Mouse (Mus musculus): ENCODE measurements around the gene Psmc3. TPM values are rescaled to one million over a fixed set of nuclear protein-coding genes. Genes with fewer than 3 reads are reported as not detected.
A peak's percentile ranks its signal among the peaks of the same experiment; 100 is the strongest.

The Psmc3 gene
- polyA plus RNA-seq, 1 experiment from 2014 or later: 361 TPM

DNA sequence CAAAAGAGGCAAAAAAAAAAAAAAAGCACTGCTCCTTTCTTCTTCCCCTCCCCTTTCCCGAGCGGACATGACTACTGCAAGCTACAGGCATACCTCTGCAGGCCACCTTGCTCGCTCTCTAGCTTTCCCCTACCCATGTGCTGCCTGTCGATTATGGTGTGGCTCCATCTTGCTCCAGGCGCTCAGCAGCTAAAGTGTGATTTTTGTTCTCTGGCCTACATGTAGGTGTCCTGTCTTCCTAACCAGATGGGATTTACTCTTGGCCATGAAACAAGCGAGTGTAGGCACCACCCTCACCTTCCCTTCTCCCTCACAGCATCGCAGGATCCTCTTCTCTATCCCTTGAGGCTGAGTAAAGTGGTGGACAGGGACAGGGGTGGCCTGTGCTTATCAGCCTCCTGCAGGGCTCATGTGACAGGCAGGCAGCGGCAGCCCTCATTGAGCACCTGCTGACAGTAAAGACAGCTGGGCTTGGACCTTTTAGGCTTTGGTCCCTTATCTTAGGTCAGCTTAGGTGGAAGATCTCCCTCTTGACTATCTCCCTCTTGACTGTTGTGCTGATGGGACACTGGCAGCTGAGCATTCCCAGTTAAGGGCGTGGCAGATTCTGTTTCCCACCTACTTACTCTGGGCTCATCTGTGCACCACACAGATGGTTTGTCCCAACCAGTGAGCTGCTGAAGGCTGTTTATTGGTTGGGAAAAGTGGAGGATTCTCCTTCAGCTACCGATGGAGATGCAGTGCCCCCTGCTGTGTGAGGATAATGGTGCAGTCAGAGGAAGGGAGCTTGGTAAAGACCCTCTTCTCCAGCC, 6.9 kb downstream of the Psmc3 start:
- H3K27me3 ChIP-seq (ENCODE audit: poor library complexity, severe bottlenecking): no peaks in the 10 kb centered on the region
- H3K4me1 ChIP-seq: 0 out of 2 replicates have a peak, but pooled peaks cover 3% of the 10 kb centered on the region
- peaks cover 98% of the 10 kb centered on the region for H3K36me3 ChIP-seq (replicated peaks)
- no peak overlapping the region for H3K27ac ChIP-seq
- no peak for DNase-seq (ENCODE audit: extremely low spot score, low spot score)
- no peak overlapping the region for H3K4me3 ChIP-seq
- 77% methylated on average over 10 of the region's 10 CpGs for WGBS
- no peaks in the 10 kb centered on the region for H3K9me3 ChIP-seq

DNA sequence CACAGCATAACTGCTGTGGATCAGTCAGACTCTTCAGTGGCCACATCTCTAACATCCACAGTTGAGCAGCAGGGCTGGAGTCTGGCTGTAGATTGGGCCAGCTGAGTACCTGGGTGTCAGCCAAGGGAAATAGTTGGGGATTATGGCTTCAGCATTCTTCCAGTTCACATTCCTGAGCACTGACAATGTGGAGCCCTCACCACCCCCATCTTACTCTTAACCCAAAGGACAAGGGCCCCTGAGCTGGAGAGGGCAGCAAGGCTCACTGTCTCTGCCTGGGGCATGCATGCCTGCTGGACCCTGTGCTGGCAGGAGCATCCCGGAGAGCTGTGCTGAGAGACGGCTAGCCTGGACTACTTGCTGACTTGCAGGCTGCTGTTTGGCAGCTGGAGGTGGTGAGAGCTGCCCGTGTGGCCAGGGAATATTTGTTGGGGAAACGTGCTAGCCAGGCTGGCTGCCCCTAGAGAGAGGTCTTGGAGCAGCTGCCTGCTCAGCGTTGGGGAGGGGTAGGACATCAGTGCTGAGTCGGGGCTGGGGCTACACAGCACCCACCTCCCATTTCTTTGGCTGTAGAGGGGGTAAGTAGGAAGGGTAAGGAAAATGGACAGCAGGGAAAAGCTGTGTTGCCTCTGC, 8.2 kb downstream of the Psmc3 start:
- Histone ChIP-seq H3K36me3 (replicated peaks) (peaks cover 96% of the 10 kb centered on the region), H3K27me3 (ENCODE audit: poor library complexity, severe bottlenecking) (no peaks in the 10 kb centered on the region), H3K9me3 (no peaks in the 10 kb centered on the region), H3K4me1 (0 out of 2 replicates have a peak, but pooled peaks cover 4% of the 10 kb centered on the region), H3K27ac (no peak overlapping the region), H3K4me3 (no peak overlapping the region)
- DNase-seq (ENCODE audit: extremely low spot score, low spot score): no peak
- WGBS: 89% methylated on average over 6 of the region's 6 CpGs

DNA sequence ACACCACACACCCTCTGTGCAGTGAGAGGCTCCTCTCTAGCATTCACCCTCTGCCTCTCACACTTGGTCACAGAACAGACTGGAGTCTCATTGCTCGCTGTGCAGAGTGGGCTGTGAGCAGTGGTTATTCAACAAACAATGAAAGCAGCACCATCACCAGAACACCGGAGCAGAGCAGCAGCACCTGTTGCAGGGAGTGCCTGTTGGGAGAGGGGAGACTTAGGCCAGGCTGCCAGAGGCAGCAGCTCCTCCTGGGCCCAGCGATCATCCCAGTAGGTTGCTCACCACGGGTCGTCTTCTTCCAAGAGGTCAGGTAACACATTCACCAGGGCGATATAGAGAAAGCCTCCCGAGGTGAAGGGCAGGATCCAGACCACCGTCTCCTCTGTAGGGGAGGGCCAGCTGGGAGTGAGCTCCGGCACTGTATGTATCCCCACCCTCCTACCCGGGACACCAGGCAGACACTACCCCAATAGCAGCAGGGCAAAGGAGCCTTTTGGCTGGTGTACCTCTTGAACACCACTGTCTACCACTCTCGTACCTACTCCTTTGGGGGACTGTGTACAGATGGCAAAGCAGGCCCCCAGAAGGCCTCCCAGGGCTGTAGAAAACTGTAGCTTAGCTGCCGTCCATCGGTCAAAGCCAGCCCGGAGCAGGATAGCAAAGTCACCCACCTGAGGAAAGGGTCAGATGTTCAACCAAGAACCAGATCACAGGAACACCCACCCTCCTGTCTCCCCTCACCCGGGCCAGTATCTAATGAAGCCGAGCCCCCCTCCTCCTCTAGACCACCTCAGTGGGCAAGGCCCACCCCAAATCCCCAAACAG, 9.2 kb downstream of the Psmc3 start:
- peaks cover 91% of the 10 kb centered on the region for H3K36me3 ChIP-seq (replicated peaks)
- no peak for DNase-seq (ENCODE audit: extremely low spot score, low spot score)
- WGBS: 93% methylated on average over 16 of the region's 16 CpGs

DNA sequence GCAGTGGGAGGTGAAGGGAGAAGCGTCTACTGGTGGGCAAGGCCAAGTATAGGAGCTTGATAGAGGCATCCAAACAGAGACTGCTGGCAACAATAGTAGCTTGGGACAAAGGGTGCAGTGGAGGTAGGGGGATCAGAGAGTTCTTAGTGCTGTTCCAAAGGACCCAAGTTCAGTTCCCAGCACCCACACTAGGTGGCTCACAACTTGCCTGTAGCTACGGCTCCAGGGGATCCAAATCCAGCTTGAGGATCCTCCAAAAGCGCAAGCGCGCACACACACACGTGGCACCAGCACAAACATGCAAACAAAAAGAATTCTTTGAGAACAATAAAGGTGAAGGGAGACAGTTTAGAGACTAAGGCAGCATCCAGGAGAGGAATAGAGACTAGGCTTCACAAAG, 10.4 kb downstream of the Psmc3 start:
- Histone ChIP-seq H3K27ac (no peak overlapping the region), H3K4me3 (no peak overlapping the region), H3K27me3 (ENCODE audit: poor library complexity, severe bottlenecking) (no peaks in the 10 kb centered on the region), H3K36me3 (replicated peaks) (peaks cover 80% of the 10 kb centered on the region), H3K9me3 (no peaks in the 10 kb centered on the region), H3K4me1 (peaks cover 17% of the 10 kb centered on the region)
- DNase-seq (ENCODE audit: extremely low spot score, low spot score): no peak
- 92% methylated on average over 6 of the region's 6 CpGs for WGBS

More for the DNA sequence above, 9.2 kb downstream of the Psmc3 start:
- H3K9me3 ChIP-seq: no peaks in the 10 kb centered on the region
- H3K4me1 ChIP-seq: 0 out of 2 replicates have a peak, but pooled peaks cover 4% of the 10 kb centered on the region
- no peak overlapping the region for H3K4me3 ChIP-seq
- no peaks in the 10 kb centered on the region for H3K27me3 ChIP-seq (ENCODE audit: poor library complexity, severe bottlenecking)
- H3K27ac ChIP-seq: no peak overlapping the region

DNA sequence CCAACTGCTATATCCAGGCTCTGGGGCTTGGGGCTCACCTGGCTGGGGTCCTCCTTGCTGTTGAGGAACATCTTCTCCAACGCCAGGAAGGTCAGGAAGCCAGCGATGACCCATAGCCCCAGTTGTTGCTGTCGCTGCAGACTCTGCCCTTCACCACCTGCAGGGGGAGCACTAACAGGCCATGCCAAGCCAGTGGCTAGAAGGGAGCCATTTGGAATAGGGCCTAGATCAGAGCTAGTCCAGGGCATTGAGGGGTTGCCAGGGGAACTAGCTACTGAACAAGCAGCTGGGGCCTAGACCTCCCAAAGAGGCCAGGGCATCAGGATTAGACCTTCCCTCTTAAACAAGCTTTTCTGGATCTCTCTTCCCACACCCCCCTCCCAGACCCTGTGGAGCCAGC, 11.7 kb downstream of the Psmc3 start:
- Histone ChIP-seq H3K27ac (no peak overlapping the region), H3K9me3 (no peaks in the 10 kb centered on the region), H3K27me3 (ENCODE audit: poor library complexity, severe bottlenecking) (no peaks in the 10 kb centered on the region), H3K4me1 (peaks cover 25% of the 10 kb centered on the region), H3K4me3 (no peak overlapping the region), H3K36me3 (replicated peaks) (peaks cover 66% of the 10 kb centered on the region)
- DNase-seq (ENCODE audit: extremely low spot score, low spot score): peak; percentile 38
- WGBS: 47% methylated on average over 3 of the region's 3 CpGs

DNA sequence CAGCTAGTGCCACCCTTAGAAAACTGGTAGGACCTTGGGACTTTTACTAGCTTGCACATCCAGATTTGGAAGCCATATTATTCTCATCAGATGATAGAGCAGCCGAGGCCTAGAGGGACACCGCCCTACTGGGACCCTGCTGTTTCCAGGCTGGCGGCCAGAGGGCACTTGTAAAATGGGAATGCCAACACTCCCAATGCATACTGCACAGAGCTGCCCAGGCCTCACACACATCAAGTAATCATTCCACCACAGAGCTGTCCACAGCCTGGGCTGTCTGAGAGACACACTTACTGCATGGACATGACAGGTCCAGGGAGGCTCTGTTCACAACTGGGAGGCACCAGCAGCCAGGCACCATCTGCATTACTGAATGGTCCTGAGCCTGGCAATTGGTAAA, 12.6 kb downstream of the Psmc3 start:
- DNase-seq (ENCODE audit: extremely low spot score, low spot score): no peak
- no peak overlapping the region for H3K27ac ChIP-seq
- peaks cover 57% of the 10 kb centered on the region for H3K36me3 ChIP-seq (replicated peaks)
- no peaks in the 10 kb centered on the region for H3K27me3 ChIP-seq (ENCODE audit: poor library complexity, severe bottlenecking)
- H3K4me3 ChIP-seq: no peak overlapping the region
- peaks cover 34% of the 10 kb centered on the region for H3K4me1 ChIP-seq
- WGBS: 94% methylated on average over 3 of the region's 3 CpGs
- no peaks in the 10 kb centered on the region for H3K9me3 ChIP-seq

DNA sequence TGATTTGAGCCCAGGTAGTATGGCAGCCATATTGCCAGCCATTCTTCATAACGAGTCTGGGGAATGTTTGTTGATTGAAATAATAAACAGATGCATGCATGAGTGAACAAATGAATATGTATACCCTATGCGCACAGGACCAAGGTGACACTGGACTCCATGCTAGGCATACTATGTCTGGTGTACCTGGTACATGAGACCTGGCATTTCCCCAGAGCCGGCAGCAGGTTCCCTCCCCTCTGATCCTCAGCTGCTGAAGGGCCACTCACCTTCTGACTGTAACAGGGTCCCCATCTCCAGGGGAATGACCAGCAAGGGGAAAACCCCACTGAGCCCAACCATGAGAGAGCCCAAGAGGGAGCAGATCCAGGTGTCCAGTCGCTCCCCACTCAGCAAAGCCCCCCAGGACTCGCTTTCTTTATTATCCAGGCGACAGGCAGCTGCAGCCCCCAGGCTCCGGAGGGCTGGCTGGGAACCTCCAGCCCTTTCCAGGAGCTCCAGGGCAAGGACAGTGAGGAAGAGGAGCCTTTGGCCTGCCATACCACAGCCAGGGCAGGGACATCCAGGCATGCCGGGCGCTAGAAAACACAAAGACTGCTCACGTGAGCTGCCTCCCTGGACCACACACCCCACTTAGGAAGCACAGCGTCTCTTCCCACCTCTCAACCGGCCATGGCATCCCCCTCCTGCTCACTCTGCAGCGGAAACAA, 14.5 kb downstream of the Psmc3 start:
- DNase-seq (ENCODE audit: extremely low spot score, low spot score): no peak
- peak overlapping the region; percentile 69; the same call in 1 of the 2 replicates for H3K4me3 ChIP-seq
- H3K9me3 ChIP-seq: no peaks in the 10 kb centered on the region
- peaks cover 38% of the 10 kb centered on the region for H3K4me1 ChIP-seq
- H3K36me3 ChIP-seq (replicated peaks): peaks cover 39% of the 10 kb centered on the region
- WGBS: 59% methylated on average over 13 of the region's 13 CpGs
- H3K27ac ChIP-seq: no peak overlapping the region
- no peaks in the 10 kb centered on the region for H3K27me3 ChIP-seq (ENCODE audit: poor library complexity, severe bottlenecking)

DNA sequence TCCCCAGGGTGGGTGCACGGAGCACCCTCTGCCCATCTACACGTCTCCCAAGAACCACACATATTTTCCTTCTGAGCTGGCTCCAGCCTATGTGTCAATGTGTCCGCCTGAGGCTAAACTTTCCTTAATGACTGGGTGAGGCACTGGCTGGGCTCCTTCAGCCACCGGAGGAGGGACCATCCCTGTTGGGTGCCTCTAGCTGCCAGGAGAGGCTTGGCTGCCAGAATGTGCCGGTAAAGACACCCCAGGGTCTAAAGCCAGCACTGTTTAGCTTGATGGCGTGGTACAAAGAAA, 15.0 kb downstream of the Psmc3 start:
- no peaks in the 10 kb centered on the region for H3K9me3 ChIP-seq
- no peak for DNase-seq (ENCODE audit: extremely low spot score, low spot score)
- peaks cover 34% of the 10 kb centered on the region for H3K36me3 ChIP-seq (replicated peaks)
- no peaks in the 10 kb centered on the region for H3K27me3 ChIP-seq (ENCODE audit: poor library complexity, severe bottlenecking)
- peaks cover 38% of the 10 kb centered on the region for H3K4me1 ChIP-seq
- whole genome bisulfite sequencing: 41% methylated on average over 6 of the region's 6 CpGs
- H3K4me3 ChIP-seq: peak overlapping the region; percentile 69
- H3K27ac ChIP-seq: no peak overlapping the region

DNA sequence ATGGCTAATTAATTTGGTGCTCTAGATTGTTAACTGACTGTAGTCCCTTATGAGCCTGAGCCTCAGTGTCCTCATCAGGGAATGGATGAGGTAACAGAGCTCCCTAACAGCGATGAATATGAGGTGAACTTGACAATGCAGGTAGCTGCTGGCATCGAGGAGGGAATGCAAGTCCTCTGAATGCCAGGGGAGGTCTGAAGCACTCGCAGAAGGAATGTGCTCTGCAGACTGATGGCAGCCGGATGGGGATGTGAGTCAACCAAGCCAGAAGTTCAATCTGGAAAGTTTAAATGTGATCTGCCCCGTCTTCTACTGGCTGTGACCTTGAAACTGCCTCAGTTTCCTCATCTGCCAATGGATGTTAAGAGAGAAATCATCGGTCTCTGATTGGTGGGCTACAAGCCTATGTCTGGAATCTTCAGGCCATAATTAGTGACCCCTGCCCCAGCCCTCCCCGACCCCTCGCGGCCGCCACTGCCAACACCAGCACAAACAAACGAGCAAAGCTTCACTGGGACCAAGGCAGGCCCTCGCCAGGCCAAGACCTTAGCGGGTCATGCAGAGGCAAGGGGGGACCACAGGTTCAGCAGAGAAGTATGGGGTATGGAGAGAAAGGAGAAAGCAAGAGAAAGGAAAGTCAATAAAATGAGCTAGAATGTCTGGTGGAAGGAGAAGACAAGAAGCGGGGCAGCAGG, 15.6 kb downstream of the Psmc3 start:
- 15% methylated on average over 14 of the region's 14 CpGs for WGBS
- no peak for DNase-seq (ENCODE audit: extremely low spot score, low spot score)
- peak overlapping the region; percentile 90 for H3K27ac ChIP-seq
- no peaks in the 10 kb centered on the region for H3K9me3 ChIP-seq
- H3K4me3 ChIP-seq: peak overlapping the region; percentile 69
- peaks cover 27% of the 10 kb centered on the region for H3K36me3 ChIP-seq (replicated peaks)
- peaks cover 38% of the 10 kb centered on the region for H3K4me1 ChIP-seq
- no peaks in the 10 kb centered on the region for H3K27me3 ChIP-seq (ENCODE audit: poor library complexity, severe bottlenecking)

DNA sequence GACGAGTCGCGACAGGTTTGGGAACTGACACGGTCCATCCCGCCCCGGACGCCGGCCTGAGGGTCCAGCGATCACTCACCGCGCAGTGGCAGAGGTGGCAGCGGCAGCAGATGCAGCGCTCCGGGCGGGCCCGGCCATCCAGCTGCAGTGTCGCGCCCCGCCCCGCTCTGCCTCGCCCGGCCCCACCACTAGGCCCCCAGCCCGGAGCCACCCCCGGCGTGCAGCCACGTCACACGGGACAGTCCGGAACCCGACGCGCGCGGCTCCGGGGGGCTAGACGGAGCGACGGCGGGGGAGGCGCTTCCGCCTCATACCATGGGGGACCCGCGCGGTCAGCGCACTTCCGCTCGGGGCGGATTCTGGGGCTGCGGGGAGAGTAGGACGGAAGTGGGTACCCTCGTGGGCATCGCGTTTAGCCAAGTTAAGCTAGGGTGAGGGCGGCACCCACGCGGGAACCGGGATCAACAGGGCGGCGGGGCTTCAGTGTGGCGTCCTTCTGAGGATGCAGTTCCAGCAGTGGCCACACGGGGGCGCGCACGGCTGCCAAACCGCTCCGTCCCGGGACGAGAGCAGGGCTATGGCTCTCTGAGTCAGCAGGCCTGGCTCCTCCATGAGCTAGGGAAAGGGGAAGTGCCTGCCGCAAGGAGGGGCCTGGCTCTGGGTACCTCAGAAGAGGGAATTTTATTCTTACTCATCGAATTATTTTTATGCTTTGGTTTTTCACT, 16.4 kb downstream of the Psmc3 start, which contains the start of gene Slc39a13:
Gene Slc39a13, minus strand, starts transcription at position 342 of the 725 bp plus-strand sequence.
- H3K36me3 ChIP-seq (replicated peaks): peaks cover 21% of the 10 kb centered on the region
- peaks cover 38% of the 10 kb centered on the region for H3K4me1 ChIP-seq
- WGBS: under 1% methylated on average over 68 of the region's 69 CpGs
- no peaks in the 10 kb centered on the region for H3K27me3 ChIP-seq (ENCODE audit: poor library complexity, severe bottlenecking)
- peak within 1 kb of the TSS; percentile 90 for H3K27ac ChIP-seq
- DNase-seq (ENCODE audit: extremely low spot score, low spot score): peak; percentile 92
- no peaks in the 10 kb centered on the region for H3K9me3 ChIP-seq
- H3K4me3 ChIP-seq: peak within 1 kb of the TSS; percentile 69

DNA sequence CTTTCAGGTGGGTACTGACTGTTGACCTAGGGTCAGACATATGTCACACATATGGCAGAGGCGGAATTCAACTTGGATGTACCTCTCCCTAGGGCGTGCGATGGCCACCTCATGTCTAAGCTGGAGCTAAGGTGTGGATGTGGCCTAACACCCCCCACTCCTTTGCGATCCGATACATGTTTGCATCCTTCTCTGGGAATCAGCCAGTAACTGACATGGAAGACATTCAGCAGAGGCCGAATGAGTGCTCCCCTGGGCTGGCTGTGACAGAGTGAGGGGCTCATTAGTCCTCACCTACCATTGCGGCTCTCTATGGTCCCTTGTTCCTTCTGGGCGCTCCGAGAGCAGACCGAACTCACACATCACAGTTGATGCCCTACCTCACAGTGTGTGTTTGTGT, 17.2 kb downstream of the Psmc3 start:
- Histone ChIP-seq H3K4me1 (peaks cover 34% of the 10 kb centered on the region), H3K36me3 (replicated peaks) (peaks cover 13% of the 10 kb centered on the region; the same call in 1 of the 2 replicates), H3K27ac (peak overlapping the region; percentile 90), H3K4me3 (peak overlapping the region; percentile 69), H3K27me3 (ENCODE audit: poor library complexity, severe bottlenecking) (no peaks in the 10 kb centered on the region), H3K9me3 (no peaks in the 10 kb centered on the region)
- DNase-seq (ENCODE audit: extremely low spot score, low spot score): no peak
- WGBS: 87% methylated on average over 10 of the region's 10 CpGs

All from forebrain, embryonic 10.5 days (tissue).